Mouse (Mus musculus): ENCODE measurements around the gene Ppp1r1b.
A peak's percentile ranks its signal among the peaks of the same experiment; 100 is the strongest.
"Not testable (repeated sequence)": the region's sequence is repeated elsewhere in the genome, so short reads cannot be mapped to it uniquely, and the experiment has no call there.

Gene Ppp1r1b

GRCm38 (mm10) chr11:98377787-98378186 is 29.6 kb downstream of the Ppp1r1b start:
- no peak for DNase-seq

- no peak for DNase-seq
Observed at GRCm38 (mm10) chr11:98379379-98379778, 31.2 kb downstream of the Ppp1r1b start.

GRCm38 (mm10) chr11:98380106-98380505 is 31.9 kb downstream of the Ppp1r1b start:
- DNase-seq: peak; percentile 83

- DNase-seq: no peak
Observed at GRCm38 (mm10) chr11:98381651-98382050, 33.4 kb downstream of the Ppp1r1b start.

- not testable (repeated sequence) for DNase-seq
Observed at GRCm38 (mm10) chr11:98382405-98382804, 34.2 kb downstream of the Ppp1r1b start.

GRCm38 (mm10) chr11:98383261-98384030 is 35.2 kb downstream of the Ppp1r1b start, which contains the start of gene Tcap:
Gene Tcap, plus strand, starts transcription at chr11:98383811.
- DNase-seq: peak; percentile 80

- DNase-seq: no peak
Observed at GRCm38 (mm10) chr11:98384216-98384615, 36.0 kb downstream of the Ppp1r1b start.

GRCm38 (mm10) chr11:98384721-98385637 is 36.8 kb downstream of the Ppp1r1b start:
- peak; percentile 63 for DNase-seq

GRCm38 (mm10) chr11:98385638-98386585 is 37.7 kb downstream of the Ppp1r1b start, which contains the start of gene Pnmt:
Gene Pnmt, plus strand, starts transcription at chr11:98386450.
- no peak for DNase-seq

- DNase-seq: no peak
Observed at GRCm38 (mm10) chr11:98386596-98386995, 38.4 kb downstream of the Ppp1r1b start.

GRCm38 (mm10) chr11:98387056-98387577 is 38.9 kb downstream of the Ppp1r1b start:
- DNase-seq: no peak

GRCm38 (mm10) chr11:98388282-98388681 is 40.1 kb downstream of the Ppp1r1b start:
- no peak for DNase-seq

- DNase-seq: peak; percentile 73
Observed at GRCm38 (mm10) chr11:98389221-98389780, 41.1 kb downstream of the Ppp1r1b start.

- peak; percentile 15 for DNase-seq
Observed at GRCm38 (mm10) chr11:98390141-98390540, 41.9 kb downstream of the Ppp1r1b start.

- DNase-seq: no peak
Observed at GRCm38 (mm10) chr11:98392034-98392433, 43.8 kb downstream of the Ppp1r1b start.

- DNase-seq: no peak
Observed at GRCm38 (mm10) chr11:98392645-98393044, 44.4 kb downstream of the Ppp1r1b start.

- peak; percentile 28 for DNase-seq
Observed at GRCm38 (mm10) chr11:98393317-98393716, 45.1 kb downstream of the Ppp1r1b start.

GRCm38 (mm10) chr11:98394301-98394700 is 46.1 kb downstream of the Ppp1r1b start:
- DNase-seq: no peak

GRCm38 (mm10) chr11:98395041-98395440 is 46.8 kb downstream of the Ppp1r1b start:
- DNase-seq: peak; percentile 15

- peak; percentile 16 for DNase-seq
Observed at GRCm38 (mm10) chr11:98397946-98398345, 49.7 kb downstream of the Ppp1r1b start.

GRCm38 (mm10) chr11:98400161-98400726 is 52.0 kb downstream of the Ppp1r1b start, which contains the start of gene Pgap3:
Gene Pgap3, minus strand, starts transcription at chr11:98400490.
- DNase-seq: peak; percentile 90
